Mouse (Mus musculus) neural tube, embryonic 14.5 days (tissue): ENCODE results near the gene Hk2. TPM values are rescaled to one million over a fixed set of nuclear protein-coding genes. Genes with fewer than 3 reads are reported as not detected.

Experiments used
- ATAC-seq: fragments of 200-750 bp; cut with Nextera tagmentation; 2 replicates; pipeline ENCODE4 v1.8.0; 2017; ENCODE audit warnings: low read depth, mild to moderate bottlenecking, moderate TSS enrichment, moderate library complexity
- H3K27ac ChIP-seq: fragments of 300-500 bp; sonication (generic); 2 replicates; pipeline ENCODE4 v1.5.1; 2014; ENCODE audit warnings: low read depth, mild to moderate bottlenecking, control low read depth, low read length, moderate library complexity, mixed read lengths
- H3K27me3 ChIP-seq: fragments of 300-500 bp; sonication (generic); 2 replicates; pipeline ENCODE4 v1.6.1; 2014; ENCODE audit warnings: low read length; ENCODE audit not compliant: control insufficient read depth, insufficient read depth
- H3K36me3 ChIP-seq: fragments of 300-500 bp; sonication (generic); 2 replicates; pipeline ENCODE4 v1.6.1; 2014; ENCODE audit warnings: low read length, mixed read lengths; ENCODE audit not compliant: control insufficient read depth, insufficient read depth
- H3K4me1 ChIP-seq: fragments of 300-500 bp; sonication (generic); 2 replicates; pipeline ENCODE4 v1.6.1; 2014; ENCODE audit warnings: low read length; ENCODE audit not compliant: control insufficient read depth, insufficient read depth
- H3K4me2 ChIP-seq: fragments of 300-500 bp; sonication (generic); 2 replicates; pipeline ENCODE4 v1.6.1; 2014; ENCODE audit warnings: mild to moderate bottlenecking, low read depth, low read length, control low read depth
- H3K4me3 ChIP-seq: fragments of 300-500 bp; sonication (generic); 2 replicates; pipeline ENCODE4 v1.5.1; 2014; ENCODE audit warnings: low read depth, low read length, control low read depth, mixed read lengths
- H3K9ac ChIP-seq: fragments of 300-500 bp; sonication (generic); replicated peaks from 2 replicates; pipeline ENCODE4 v1.6.1; 2014; ENCODE audit warnings: low read depth, mild to moderate bottlenecking, control low read depth, low read length, mixed read lengths
- H3K9me3 ChIP-seq: fragments of 300-500 bp; sonication (generic); 2 replicates; pipeline ENCODE4 v1.6.1; 2016; ENCODE audit warnings: low read length; ENCODE audit not compliant: control insufficient read depth
- WGBS: fragments of 180-500 bp; shearing (Covaris S2); extraction: QIAGEN DNeasy Blood & Tissue Kit; methylation state at CpG from one replicate; pipeline ENCODE4 v1.1.7; 2014; 5-methylcytosine and 5-hydroxymethylcytosine counted together
- polyA plus RNA-seq: library from polyadenylated mRNA; unstranded; fragments of >200 nt; fragmentation: Nextera tagmentation; extraction: Ambion mirVana; gene quantifications from 2 replicates; pipeline ENCODE4 v1.2.1, GENCODE M21; 2014

The Hk2 gene
- polyA plus RNA-seq, 1 experiment from 2014 or later: 2.2 TPM

DNA sequence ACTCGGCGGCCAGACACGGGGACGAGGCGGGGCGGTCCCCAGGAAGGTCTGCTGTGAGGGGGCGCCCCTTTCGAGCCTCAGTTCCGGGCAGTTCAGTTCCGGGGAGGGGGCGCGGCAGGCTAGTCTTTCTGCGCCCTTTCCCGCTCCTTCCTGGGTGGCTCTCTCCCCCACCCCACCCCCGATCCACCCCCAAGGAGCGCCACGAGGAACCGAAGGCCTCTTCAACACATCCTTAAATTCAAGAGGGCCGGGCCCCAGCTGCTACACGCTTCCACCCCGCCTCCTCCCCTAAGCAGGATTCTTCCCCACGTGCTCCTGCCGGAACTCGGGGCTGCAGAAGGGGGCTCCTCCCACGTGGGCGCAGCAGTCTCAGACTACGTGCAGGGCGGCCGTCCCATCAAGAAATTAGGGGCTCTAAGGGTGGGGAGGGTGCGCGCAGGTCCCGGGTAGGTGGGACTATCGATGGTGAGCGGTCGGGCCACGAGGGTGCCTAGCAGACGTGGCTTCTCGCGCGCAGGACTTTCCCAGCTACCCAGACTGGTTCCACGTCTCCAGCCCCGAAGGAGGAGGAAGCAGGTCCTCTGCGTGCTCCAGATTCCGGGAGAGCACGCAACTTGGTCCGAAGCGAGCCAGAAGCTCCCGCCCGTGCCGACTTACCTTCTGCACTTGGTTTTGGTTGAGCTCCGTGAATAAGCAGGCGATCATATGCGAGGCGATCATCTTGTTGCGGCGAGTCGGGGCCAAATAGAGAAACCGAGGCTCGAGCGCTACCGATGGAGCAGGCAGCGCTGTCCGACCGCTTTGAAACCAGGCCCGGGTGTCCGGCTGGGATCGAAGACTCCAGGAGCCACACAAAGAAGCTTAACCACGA is 758 bp downstream of the Hk2 start:
- H3K9me3 ChIP-seq: no peaks in the 10 kb centered on the region
- H3K36me3 ChIP-seq: no peaks in the 10 kb centered on the region
- no peaks in the 10 kb centered on the region for H3K4me1 ChIP-seq
- peak; percentile 18; the same call in 1 of the 2 replicates for ATAC-seq
- H3K9ac ChIP-seq: peak overlapping the region; percentile 41
- WGBS: under 1% methylated on average over 68 of the region's 68 CpGs
- peak overlapping the region; percentile 44 for H3K4me3 ChIP-seq
- no peak overlapping the region for H3K27ac ChIP-seq
- peaks cover 6% of the 10 kb centered on the region; the same call in 1 of the 2 replicates for H3K27me3 ChIP-seq
- H3K4me2 ChIP-seq: peak overlapping the region; percentile 100

DNA sequence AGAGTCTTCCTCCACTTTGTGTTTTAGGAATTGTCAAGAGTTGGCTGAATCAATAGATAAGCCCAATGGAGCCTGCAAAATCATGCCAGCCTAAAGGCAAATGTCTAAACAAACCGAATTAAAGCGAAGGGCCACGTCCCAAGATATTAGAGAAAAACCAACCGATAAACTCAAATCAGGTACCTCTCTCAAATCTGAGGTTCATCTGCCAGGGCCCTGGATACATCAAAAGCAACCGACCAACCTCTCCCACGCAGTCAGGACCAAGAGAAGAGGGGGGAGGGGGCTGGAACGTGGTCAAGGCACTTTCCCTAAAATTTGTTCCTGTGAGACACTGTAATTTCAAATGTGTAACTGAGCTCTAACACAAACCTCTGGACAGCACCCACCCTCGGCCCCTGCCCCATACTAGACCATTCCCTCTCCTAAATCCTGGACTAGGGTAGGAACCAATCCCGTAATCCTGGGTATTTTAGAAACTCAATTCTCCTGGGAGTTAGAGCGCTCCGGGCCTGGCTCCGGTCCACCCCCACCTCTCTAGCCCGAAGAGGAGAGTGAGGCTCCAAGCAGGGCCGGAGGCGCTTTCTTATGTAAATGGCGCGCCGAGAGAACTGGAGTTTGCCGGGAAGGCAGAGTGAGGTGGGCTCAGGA is 1.7 kb downstream of the Hk2 start:
- H3K4me2 ChIP-seq: peak overlapping the region; percentile 100
- no peaks in the 10 kb centered on the region for H3K9me3 ChIP-seq
- no peaks in the 10 kb centered on the region for H3K36me3 ChIP-seq
- peaks cover 6% of the 10 kb centered on the region; the same call in 1 of the 2 replicates for H3K27me3 ChIP-seq
- no peaks in the 10 kb centered on the region for H3K4me1 ChIP-seq
- ATAC-seq: no peak; the same call in 1 of the 2 replicates
- H3K9ac ChIP-seq: no peak overlapping the region
- H3K4me3 ChIP-seq: peak overlapping the region; percentile 44
- H3K27ac ChIP-seq: no peak overlapping the region
- WGBS: 1% methylated on average over 19 of the region's 19 CpGs

DNA sequence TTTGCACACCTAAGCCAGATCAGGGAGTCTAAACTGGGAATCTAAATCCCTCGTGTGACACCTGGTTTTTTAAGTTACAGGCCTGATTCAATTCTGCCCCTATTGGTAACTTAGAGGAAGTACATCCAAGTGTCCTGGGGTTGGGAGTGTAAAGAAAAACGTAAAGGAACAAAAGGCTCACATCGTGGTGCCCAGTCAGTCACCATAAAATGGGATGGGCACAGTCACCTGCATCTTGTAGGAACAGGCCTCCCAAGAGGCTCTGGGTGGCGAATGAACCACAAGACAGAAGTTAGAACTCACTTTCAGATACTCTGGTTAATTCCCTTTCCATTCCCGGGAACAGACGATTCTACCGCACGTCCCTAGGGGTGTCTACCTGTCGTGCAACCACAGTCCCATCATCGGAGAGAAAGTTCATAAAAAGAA is 2.3 kb downstream of the Hk2 start:
- peaks cover 6% of the 10 kb centered on the region; the same call in 1 of the 2 replicates for H3K27me3 ChIP-seq
- H3K4me2 ChIP-seq: peak overlapping the region; percentile 100
- H3K36me3 ChIP-seq: no peaks in the 10 kb centered on the region
- no peak for ATAC-seq
- H3K4me3 ChIP-seq: 0 out of 2 replicates have a peak overlapping the region, but pooled peaks have one; percentile 5
- no peaks in the 10 kb centered on the region for H3K9me3 ChIP-seq
- no peak overlapping the region for H3K27ac ChIP-seq
- 0 out of 2 replicates have a peak overlapping the region, but pooled peaks have one; percentile 11 for H3K9ac ChIP-seq
- 2% methylated on average over 10 of the region's 10 CpGs for WGBS
- no peaks in the 10 kb centered on the region for H3K4me1 ChIP-seq

DNA sequence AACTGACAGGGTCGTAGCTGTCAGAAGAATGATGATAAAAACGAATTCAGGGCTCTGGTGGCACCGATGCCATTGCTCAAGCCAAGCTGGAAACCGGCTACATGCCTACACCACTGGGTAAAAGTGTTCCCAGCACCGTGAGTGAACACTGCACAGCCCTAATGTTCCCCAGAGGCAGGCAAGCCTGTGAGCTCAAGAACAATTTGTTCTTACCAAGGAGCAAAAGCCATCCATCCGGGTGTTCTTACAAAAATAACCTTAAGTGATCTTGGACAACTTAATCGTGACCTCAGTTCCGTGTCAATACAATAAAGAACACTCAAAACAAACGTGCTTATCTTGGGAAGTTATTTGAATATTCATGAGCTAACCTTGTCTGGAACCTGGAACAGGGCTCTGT is 3.2 kb downstream of the Hk2 start:
- H3K4me1 ChIP-seq: no peaks in the 10 kb centered on the region
- WGBS: 64% methylated on average over 9 of the region's 9 CpGs
- ATAC-seq: no peak
- H3K36me3 ChIP-seq: no peaks in the 10 kb centered on the region
- no peak overlapping the region for H3K4me3 ChIP-seq
- peaks cover 6% of the 10 kb centered on the region; the same call in 1 of the 2 replicates for H3K27me3 ChIP-seq
- H3K9me3 ChIP-seq: no peaks in the 10 kb centered on the region
- H3K9ac ChIP-seq: no peak overlapping the region
- no peak overlapping the region for H3K4me2 ChIP-seq
- no peak overlapping the region for H3K27ac ChIP-seq

DNA sequence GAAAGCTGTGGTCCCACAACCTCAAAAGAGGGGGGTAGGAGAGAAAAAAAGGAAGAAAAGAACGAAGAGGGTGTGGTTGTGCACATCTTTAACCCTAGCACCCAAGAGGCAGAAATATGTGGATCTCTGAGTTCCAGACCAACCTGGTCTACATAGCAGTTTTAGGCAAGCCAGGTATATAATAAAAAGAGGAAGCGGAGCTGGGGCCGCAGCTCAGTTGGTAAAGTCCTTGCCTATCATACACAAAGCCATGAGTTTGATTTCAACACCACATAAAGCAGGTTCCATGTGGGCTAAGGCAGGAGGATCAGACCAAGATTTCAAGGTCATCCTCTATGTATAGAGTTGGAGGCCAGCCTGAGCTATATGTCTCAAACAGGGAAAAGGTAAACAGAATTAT is 4.0 kb downstream of the Hk2 start:
- Histone ChIP-seq H3K4me2 (no peak overlapping the region), H3K9me3 (no peaks in the 10 kb centered on the region), H3K4me3 (no peak overlapping the region), H3K9ac (no peak overlapping the region), H3K36me3 (no peaks in the 10 kb centered on the region), H3K4me1 (no peaks in the 10 kb centered on the region), H3K27me3 (peaks cover 6% of the 10 kb centered on the region; the same call in 1 of the 2 replicates), H3K27ac (no peak overlapping the region)
- no peak for ATAC-seq
- 79% methylated on average over 3 of the region's 3 CpGs for WGBS

DNA sequence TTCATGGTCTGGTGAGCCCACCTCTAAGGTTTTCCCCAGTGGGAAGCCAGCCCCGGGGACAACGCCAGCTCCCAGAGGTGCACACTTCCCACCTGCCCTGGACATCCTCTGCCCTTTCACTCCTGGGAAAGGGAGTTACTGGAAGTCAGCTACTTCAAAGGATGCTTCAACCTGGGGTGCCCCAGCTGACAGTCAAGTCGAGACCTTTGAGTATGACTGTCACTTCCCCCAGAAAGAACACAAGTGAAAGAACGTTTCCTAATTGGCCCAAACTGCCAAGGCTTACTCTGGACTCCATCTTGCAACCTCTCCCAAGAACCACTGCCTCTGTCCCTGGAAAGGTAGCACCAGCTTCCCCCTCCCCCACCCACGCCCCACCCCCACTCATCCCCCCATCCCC is 4.5 kb downstream of the Hk2 start:
- no peaks in the 10 kb centered on the region for H3K4me1 ChIP-seq
- no peak for ATAC-seq
- H3K9me3 ChIP-seq: no peaks in the 10 kb centered on the region
- H3K4me2 ChIP-seq: no peak overlapping the region
- H3K27me3 ChIP-seq: peaks cover 6% of the 10 kb centered on the region; the same call in 1 of the 2 replicates
- H3K9ac ChIP-seq: no peak overlapping the region
- WGBS: 63% methylated on average over 5 of the region's 5 CpGs
- H3K4me3 ChIP-seq: no peak overlapping the region
- no peak overlapping the region for H3K27ac ChIP-seq
- H3K36me3 ChIP-seq: no peaks in the 10 kb centered on the region

DNA sequence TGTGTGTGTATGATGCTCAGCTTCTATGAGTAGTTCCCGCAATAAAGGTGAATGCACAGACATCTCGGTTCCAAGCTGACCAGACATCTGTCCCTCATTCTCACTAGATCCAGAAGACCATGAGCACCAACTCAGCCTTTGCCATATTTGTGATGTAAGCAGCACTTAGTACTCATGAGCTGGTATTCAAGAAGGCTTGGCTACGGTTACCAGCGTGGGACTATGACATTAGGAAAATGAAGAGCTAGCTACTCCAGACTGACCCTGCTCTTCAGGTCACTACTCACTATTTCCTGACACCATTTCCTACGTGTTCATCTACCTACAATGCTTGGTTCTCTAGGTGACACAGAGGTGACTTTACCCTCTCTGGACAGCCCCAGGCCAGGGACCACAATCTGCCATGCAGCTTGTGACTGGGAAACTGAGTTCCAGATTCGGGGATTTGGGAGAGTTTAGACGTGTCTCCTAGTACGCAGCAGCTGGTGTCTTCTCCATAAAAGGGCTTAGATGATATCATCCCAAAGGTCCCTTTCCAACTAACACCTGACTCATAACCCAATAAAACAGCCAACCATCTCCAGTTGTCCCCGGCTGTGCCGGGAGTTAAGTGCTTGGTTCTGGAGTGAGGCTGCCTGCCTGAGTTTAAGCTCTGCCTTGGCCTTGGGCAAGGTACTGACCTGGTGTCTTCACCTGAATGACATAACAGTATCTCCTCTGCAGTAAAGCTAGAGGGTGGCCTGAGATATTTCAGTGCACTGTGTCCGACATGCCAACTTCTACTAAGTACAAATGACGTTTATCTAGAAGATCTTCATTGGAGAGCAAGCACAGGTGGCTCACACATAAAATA is 6.3 kb downstream of the Hk2 start:
- H3K9me3 ChIP-seq: no peaks in the 10 kb centered on the region
- 0 out of 2 replicates have a peak, but pooled peaks cover 2% of the 10 kb centered on the region for H3K27me3 ChIP-seq
- ATAC-seq: no peak
- 89% methylated on average over 12 of the region's 12 CpGs for WGBS
- no peaks in the 10 kb centered on the region for H3K4me1 ChIP-seq
- no peak overlapping the region for H3K27ac ChIP-seq
- H3K36me3 ChIP-seq: no peaks in the 10 kb centered on the region
- no peak overlapping the region for H3K9ac ChIP-seq
- H3K4me2 ChIP-seq: no peak overlapping the region
- H3K4me3 ChIP-seq: no peak overlapping the region

DNA sequence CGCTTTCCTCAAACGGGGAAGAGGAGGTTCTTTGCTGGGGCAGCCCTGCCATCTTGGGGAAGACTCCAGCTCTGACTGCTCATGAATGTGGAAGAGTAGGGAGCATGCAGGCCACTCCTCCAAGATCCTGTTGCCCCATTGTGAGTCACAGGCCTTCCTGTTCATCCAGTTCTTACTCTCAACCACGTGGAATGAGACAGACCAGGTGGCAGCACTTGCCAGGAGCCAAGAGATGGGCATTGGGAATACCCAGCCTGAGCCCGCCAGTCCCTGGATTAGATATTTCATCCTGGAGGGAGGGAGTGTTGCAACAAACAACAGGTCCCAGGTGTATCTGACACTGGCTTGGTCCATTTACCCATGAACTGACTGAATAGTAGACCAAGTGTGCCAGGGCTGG is 7.6 kb downstream of the Hk2 start:
- no peak for ATAC-seq

More for the DNA sequence above, 7.6 kb downstream of the Hk2 start:
- Histone ChIP-seq H3K36me3 (no peaks in the 10 kb centered on the region), H3K9me3 (no peaks in the 10 kb centered on the region), H3K4me2 (no peak overlapping the region), H3K27ac (no peak overlapping the region), H3K4me3 (no peak overlapping the region), H3K27me3 (no peaks in the 10 kb centered on the region), H3K4me1 (no peaks in the 10 kb centered on the region), H3K9ac (no peak overlapping the region)
- WGBS: 72% methylated on average over 4 of the region's 4 CpGs
